Mouse (Mus musculus) lung, postnatal 0 days (tissue): ENCODE data around the gene Fcgbp.

Source experiments
- CTCF ChIP-seq: IDR thresholded peaks from 2 replicates; pipeline ENCODE4 v1.5.1; 2016; ENCODE audit warnings: antibody characterized with exemption, mild to moderate bottlenecking
- EP300 ChIP-seq: IDR thresholded peaks from 2 replicates; pipeline ENCODE4 v1.6.1; 2016; ENCODE audit warnings: antibody characterized with exemption, mild to moderate bottlenecking, control low read depth

- no peak for TF ChIP-seq CTCF
- TF ChIP-seq EP300: no peak
Measured at GRCm38 (mm10) chr7:28099101-28099500, 28.1 kb downstream of the Fcgbp start.
